Mouse (Mus musculus): ENCODE data around the gene Osbpl10. TPM values are rescaled to one million over a fixed set of nuclear protein-coding genes. Genes with fewer than 3 reads are reported as not detected.
A peak's percentile ranks its signal among the peaks of the same experiment; 100 is the strongest.
"Not testable (repeated sequence)": the region's sequence is repeated elsewhere in the genome, so short reads cannot be mapped to it uniquely, and the experiment has no call there.

Osbpl10 gene
- 10 to 100 TPM; 17.2 to 17.9 TPM for total RNA-seq (2021)

GRCm38 (mm10) chr9:114978281-114979111, at the start of gene Osbpl10:
Osbpl10 (plus strand) TSS chr9:114978569.
- peak; percentile 75 for DNase-seq

DNA sequence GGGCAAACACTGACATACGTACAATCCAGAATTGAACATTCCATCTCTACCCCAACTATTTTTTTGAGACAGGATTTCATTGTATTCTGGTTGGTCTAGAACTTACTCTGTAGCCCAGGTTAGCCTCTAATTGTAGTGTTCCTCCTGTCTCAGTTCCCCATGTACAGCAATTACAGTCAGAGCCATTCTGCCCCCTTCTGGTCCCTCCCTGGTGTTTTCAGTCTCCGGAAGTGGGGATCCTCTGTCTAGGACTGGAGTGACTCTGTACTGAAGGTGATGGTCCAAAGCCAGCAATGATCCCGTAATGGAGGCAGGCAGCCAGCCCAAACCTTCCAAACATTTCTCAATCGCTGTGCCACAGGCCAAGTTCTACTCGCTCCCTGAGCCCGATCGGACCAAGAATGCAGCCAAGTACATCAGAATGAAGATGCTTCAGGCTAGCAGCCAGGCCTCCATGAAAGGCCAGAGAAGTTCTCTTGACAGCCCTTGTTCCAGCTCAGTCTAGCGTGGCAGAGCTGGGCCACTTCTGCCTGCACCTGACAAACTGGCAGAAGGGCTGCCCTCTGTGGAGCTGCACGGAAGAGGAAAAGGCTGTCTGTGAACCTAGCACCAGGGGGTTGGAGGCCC, 47.8 kb upstream of the Osbpl10 start:
- peak in 1 of 2 experiments; percentile 45 for DNase-seq

DNA sequence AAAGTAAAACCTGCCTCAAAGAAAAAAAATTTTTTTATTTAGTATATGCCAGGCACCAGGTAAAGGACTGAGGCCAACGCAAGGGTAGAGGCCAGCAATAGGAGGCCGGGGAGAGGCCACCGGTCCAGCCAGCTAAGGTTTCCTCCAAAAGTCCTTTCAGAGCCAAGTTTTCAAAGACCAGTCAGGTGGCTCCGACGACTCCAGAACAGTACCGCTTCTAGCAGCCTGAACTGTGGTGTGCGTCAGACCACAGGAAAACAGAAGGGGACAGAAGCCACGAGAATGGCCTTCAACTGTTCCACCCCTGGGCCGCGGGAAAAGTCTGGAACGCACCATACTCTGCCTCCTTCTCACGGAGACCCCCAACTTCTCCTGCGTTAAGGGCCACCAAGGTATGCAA, 45.8 kb upstream of the Osbpl10 start:
- no peak for DNase-seq

- DNase-seq: peak in 1 of 2 experiments; percentile 8
Observed at GRCm38 (mm10) chr9:114933037-114933722, 45.2 kb upstream of the Osbpl10 start.

DNA sequence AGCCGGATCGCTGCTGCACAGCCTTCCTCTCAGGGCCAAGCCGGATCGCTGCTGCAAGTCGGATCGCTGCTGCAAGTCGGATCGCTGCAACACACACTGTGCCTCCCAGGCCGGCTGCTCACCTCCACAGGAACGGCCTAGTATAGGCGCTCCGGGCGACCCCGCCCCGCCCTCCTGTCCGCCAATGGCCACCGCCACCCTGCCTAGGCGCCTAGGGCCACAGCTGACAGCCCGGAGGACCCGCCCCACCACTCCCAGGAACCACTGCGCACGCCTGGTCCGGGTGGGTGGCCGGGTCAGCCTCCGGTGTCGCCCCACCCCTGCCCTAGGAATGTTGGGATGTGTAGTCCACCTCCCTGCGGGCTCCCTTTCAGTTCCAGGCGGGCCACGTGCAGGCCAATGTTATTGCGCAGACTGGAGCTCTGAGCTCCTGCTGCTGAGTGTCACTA, 44.6 kb upstream of the Osbpl10 start, which contains the start of gene Gpd1l:
Gene Gpd1l, minus strand, starts transcription at position 265 of the 449 bp plus-strand sequence.
- peak; percentile 97 for DNase-seq

GRCm38 (mm10) chr9:114934231-114934630, 44.1 kb upstream of the Osbpl10 start:
- no peak for DNase-seq

DNA sequence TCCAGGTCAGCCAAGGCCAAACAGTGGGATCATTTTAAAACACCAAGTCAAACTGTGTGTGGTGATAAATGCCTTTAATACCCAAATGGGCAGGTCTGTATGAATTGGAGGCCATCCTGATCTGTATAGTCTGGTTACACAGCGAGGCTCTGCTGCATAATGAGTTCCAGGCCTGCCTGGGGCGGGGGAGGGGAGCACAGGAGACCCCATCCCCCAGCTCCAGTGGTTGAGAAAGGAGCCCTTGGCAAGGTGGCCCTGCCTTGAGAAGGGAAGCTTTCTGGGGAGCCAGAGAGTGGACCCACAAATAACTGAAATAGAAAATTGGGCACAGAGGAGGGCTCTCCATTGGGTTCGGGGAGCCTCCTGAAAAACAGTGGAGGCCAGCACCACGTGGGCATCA, 43.0 kb upstream of the Osbpl10 start:
- no peak for DNase-seq

- no peak for DNase-seq
Observed at GRCm38 (mm10) chr9:114936687-114937086, 41.7 kb upstream of the Osbpl10 start.

DNA sequence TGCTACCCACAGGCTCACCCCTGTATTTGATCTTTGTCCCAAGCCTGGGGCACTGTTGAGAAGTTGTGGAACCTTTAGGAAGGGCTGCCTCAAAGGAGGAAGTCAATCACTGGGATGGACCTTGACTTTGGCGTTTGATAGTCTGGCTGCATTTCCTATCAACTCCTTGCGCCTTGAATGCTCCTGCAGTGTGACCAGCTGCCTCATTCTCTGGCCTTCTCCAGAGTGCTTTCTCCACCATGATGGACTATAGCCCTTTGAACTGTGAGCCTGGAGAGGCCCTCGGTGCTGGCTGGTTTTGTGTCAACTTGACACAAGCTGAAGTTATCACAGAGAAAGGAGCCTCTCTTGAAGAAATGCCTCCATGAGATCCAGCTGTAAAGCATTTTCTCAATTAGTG, 33.7 kb upstream of the Osbpl10 start:
- no peak for DNase-seq

DNA sequence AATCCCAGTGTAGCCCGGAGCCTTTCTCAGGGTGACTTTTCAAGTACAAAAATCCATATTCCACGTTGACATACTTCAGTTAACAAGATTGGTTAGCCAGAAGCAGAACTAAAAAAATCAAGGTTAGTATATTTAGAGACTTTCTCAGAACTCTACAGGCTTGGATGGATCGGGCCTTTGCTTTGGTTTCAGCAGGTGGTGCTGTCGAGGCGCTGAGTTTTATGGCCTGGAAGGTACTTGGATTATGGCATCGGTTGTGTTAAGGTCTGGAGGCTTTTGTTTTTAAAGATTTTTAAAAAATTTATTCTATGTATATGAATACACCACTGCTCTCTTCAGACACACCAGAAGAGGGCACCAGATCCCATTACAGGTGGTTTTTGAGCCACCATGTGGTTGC, 32.8 kb upstream of the Osbpl10 start:
- DNase-seq: no peak

- DNase-seq: no peak
Observed at GRCm38 (mm10) chr9:114948395-114948794, 30.0 kb upstream of the Osbpl10 start.

- no peak for DNase-seq
Observed at GRCm38 (mm10) chr9:114952866-114953265, 25.5 kb upstream of the Osbpl10 start.

- no peak for DNase-seq
Observed at GRCm38 (mm10) chr9:114955340-114955739, 23.0 kb upstream of the Osbpl10 start.

DNA sequence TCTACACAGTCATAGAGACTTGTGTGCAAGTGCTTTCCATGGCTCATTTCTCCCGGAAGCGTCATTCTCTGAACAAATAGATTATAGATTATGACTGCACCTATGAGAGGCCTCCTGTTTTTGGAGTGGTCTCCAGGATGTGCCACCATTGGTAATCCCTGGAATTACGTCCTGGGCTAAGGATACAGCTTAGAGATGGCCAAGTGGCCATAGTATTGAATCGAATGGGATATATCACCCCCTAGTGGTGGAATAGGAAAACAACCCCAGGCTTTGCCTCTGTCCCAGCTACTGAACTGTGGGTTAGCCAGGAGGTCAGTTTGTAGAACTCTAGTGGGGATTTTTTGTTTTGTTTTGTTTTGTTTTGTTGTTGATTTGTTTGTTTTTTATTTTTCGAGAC, 21.4 kb upstream of the Osbpl10 start:
- DNase-seq: no peak

- DNase-seq: no peak
Observed at GRCm38 (mm10) chr9:114960043-114960789, 18.2 kb upstream of the Osbpl10 start.

DNA sequence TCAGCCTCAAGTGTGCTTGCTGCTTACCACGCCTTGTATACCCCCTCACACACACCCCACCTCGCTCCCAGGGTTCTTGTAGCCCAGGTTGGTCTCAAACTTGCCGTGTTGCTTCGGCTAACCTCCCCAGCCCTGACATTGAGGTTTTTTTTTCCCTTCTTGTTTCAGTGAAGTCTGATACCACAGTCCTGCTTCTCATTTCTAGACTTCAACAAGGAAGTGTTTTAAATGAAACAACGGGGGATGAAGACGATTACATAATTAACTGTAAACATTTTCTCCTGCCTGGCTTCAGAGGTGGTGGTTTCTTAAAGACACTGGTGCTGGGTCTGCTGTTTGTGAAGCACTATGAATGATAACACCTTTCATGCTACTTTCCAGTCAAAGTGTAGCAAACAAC, 17.5 kb upstream of the Osbpl10 start:
- no peak for DNase-seq

GRCm38 (mm10) chr9:114964093-114964492, 14.3 kb upstream of the Osbpl10 start:
- peak in 1 of 2 experiments; percentile 11 for DNase-seq

DNA sequence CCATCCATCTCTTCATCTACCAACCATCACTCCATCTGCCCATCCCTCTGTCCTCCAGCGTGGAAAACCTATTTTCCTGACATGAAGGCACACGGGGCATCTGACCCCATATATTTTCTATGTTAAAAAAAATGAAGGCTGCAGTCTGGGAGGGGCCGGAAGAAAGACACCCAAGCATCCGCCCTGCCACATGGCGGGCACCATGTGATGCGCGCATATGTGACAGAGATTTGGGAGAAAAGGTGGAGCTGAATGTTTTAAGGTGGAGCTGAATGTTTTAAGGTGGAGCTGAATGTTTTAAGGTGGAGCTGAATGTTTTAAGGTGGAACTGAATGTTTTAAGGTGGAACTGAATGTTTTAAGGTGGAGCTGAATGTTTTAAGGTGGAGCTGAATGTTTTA, 12.1 kb upstream of the Osbpl10 start:
- not testable (repeated sequence) for DNase-seq

- peak in 1 of 2 experiments; percentile 30 for DNase-seq
Observed at GRCm38 (mm10) chr9:114977461-114978280, 698 bp upstream of the Osbpl10 start.

DNA sequence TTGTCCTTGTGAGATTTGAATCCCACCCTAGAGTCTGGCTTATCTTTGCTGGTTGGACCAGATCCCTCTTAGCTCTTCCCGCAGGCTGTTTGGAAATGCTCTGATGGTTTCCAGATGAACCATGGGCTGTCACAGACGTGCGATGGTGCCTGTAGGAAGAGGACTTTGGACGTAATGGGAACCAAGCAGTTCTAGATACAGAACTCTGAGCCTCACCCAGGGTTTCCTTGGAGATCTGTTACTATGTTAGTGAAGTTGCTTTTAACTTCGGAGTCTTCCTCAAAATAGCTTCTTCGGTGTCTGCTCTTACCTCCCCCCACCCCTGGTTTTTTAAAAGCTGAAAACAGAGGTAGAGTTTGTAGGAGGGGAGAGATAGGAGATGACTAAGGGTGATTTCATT, 1.6 kb downstream of the Osbpl10 start:
- no peak for DNase-seq

GRCm38 (mm10) chr9:114982689-114983360, 4.5 kb downstream of the Osbpl10 start, which contains the start of gene Rps27rt:
Rps27rt (minus strand) TSS chr9:114982739.
- no peak for DNase-seq
